ENCODE assay signal across 8 mouse cellular contexts in genomic region chr1:65122574-65123372, GRCm38 (mm10). TPM values are rescaled to one million over a fixed set of nuclear protein-coding genes. Genes with fewer than 3 reads are reported as not detected.
A peak's percentile ranks its signal among the peaks of the same experiment; 100 is the strongest.
DNase-seq lines count a peak whose midpoint lies in the region; ATAC-seq and TF ChIP-seq lines count a peak whose summit lies in the region.

Gene D630023F18Rik (minus strand): TSS chr1:65123214.

- no peak for ATAC-seq in heart, embryonic 13.5 days (ENCODE audit: extremely low read depth, insufficient number of reproducible peaks, low FRiP score, low TSS enrichment)
- no peak for ATAC-seq in forebrain, embryonic 15.5 days (replicated peaks)
- ATAC-seq in limb, embryonic 13.5 days (ENCODE audit: low FRiP score, low read depth): no peak
- no peak for ATAC-seq in megakaryocyte-erythroid progenitor cell, adult 5-6 weeks (replicated peaks; ENCODE audit: low FRiP score, low TSS enrichment, poor library complexity, severe bottlenecking)

- TF ChIP-seq POLR2A in thymus, adult 2 months (IDR thresholded peaks at IDR 0.05; ENCODE audit: control insufficient read depth, extremely low read depth, insufficient read depth, low read length, poor library complexity): no peak

- H3K4me1 ChIP-seq in heart, embryonic 13.5 days: 0 out of 2 replicates have a peak, but pooled peaks cover 2% of the 10 kb centered on the region
- no peaks in the 10 kb centered on the region for H3K4me1 ChIP-seq in forebrain, embryonic 15.5 days
- no peaks in the 10 kb centered on the region for H3K4me1 ChIP-seq in limb, embryonic 13.5 days
- H3K4me1 ChIP-seq in thymus, adult 2 months (replicated peaks; ENCODE audit: control insufficient read depth, insufficient read depth, low read length): no peaks in the 10 kb centered on the region

- 0 out of 2 replicates have a peak within 1 kb of the TSS, but pooled peaks have one; percentile 50 for H3K9ac ChIP-seq in heart, embryonic 13.5 days
- H3K9ac ChIP-seq in forebrain, embryonic 15.5 days (replicated peaks): peak within 1 kb of the TSS; percentile 32; the same call in 1 of the 2 replicates
- no peak within 1 kb of the TSS for H3K9ac ChIP-seq in limb, embryonic 13.5 days

- peak within 1 kb of the TSS; percentile 66 for H3K4me2 ChIP-seq in heart, embryonic 13.5 days
- H3K4me2 ChIP-seq in forebrain, embryonic 15.5 days (replicated peaks): peak within 1 kb of the TSS; percentile 39
- H3K4me2 ChIP-seq in limb, embryonic 13.5 days (replicated peaks): peak within 1 kb of the TSS; percentile 52

- 21% methylated on average over 9 of the region's 9 CpGs for WGBS in heart, embryonic 13.5 days
- WGBS in forebrain, embryonic 15.5 days: 18% methylated on average over 9 of the region's 9 CpGs
- WGBS in limb, embryonic 13.5 days: 20% methylated on average over 9 of the region's 9 CpGs
- 40% methylated on average over 9 of the region's 9 CpGs for WGBS in thymus, adult 2 months

- no peak for TF ChIP-seq CTCF in thymus, adult 2 months (IDR thresholded peaks at IDR 0.05; ENCODE audit: borderline replicate concordance, control insufficient read depth, extremely low read depth, insufficient read depth, low read length, poor library complexity)

- H3K27ac ChIP-seq in heart, embryonic 13.5 days (replicated peaks): no peak within 1 kb of the TSS
- H3K27ac ChIP-seq in forebrain, embryonic 15.5 days (replicated peaks): no peak within 1 kb of the TSS
- H3K27ac ChIP-seq in limb, embryonic 13.5 days: no peak within 1 kb of the TSS
- H3K27ac ChIP-seq in thymus, adult 2 months (ENCODE audit: control insufficient read depth, insufficient read depth, low read length): no peak within 1 kb of the TSS

- no peaks in the 10 kb centered on the region for H3K27me3 ChIP-seq in heart, embryonic 13.5 days (replicated peaks)
- no peaks in the 10 kb centered on the region for H3K27me3 ChIP-seq in forebrain, embryonic 15.5 days
- no peaks in the 10 kb centered on the region for H3K27me3 ChIP-seq in limb, embryonic 13.5 days
- H3K27me3 ChIP-seq in thymus, adult 2 months (ENCODE audit: control insufficient read depth, insufficient read depth, low read length): no peaks in the 10 kb centered on the region

- H3K4me3 ChIP-seq in heart, embryonic 13.5 days: peak within 1 kb of the TSS; percentile 36
- peak within 1 kb of the TSS; percentile 31 for H3K4me3 ChIP-seq in forebrain, embryonic 15.5 days
- H3K4me3 ChIP-seq in limb, embryonic 13.5 days: peak within 1 kb of the TSS; percentile 7; the same call in 1 of the 2 replicates
- H3K4me3 ChIP-seq in thymus, adult 2 months (ENCODE audit: control insufficient read depth, insufficient read depth, low read length): no peak within 1 kb of the TSS

- no peak for DNase-seq in heart, adult 8-10 months (ENCODE audit: low spot score)
- DNase-seq in MN1 (ENCODE audit: low spot score): peak; percentile 8
- DNase-seq in telencephalon, adult 2 months (ENCODE audit: low read depth, low spot score): peak; percentile 55
- no peak for DNase-seq in thymus, adult 2 months

- no peaks in the 10 kb centered on the region for H3K36me3 ChIP-seq in heart, embryonic 13.5 days
- no peaks in the 10 kb centered on the region for H3K36me3 ChIP-seq in forebrain, embryonic 15.5 days
- no peaks in the 10 kb centered on the region for H3K36me3 ChIP-seq in limb, embryonic 13.5 days
- H3K36me3 ChIP-seq in thymus, adult 2 months (ENCODE audit: control insufficient read depth, insufficient read depth, low read length): no peaks in the 10 kb centered on the region

- no peaks in the 10 kb centered on the region for H3K9me3 ChIP-seq in heart, embryonic 13.5 days
- no peaks in the 10 kb centered on the region for H3K9me3 ChIP-seq in forebrain, embryonic 15.5 days
- no peaks in the 10 kb centered on the region for H3K9me3 ChIP-seq in limb, embryonic 13.5 days

RNA-seq across cellular contexts. Expression of gene D630023F18Rik, which starts in this region (rescaled TPM):
- polyA plus RNA-seq in heart, embryonic 13.5 days (2015; fragmentation: Nextera tagmentation; extraction: Ambion mirVana): 0.16 and 0.29 TPM in 2 replicates
- not detected for total RNA-seq in heart, adult 8-10 months (2022)
- 0.86 and 0.98 TPM in 2 replicates for polyA plus RNA-seq in forebrain, embryonic 15.5 days (2015; fragmentation: Nextera tagmentation; extraction: Ambion mirVana)
- 0.13 and 0.33 TPM in 2 replicates for polyA plus RNA-seq in limb, embryonic 13.5 days (2015; fragmentation: Nextera tagmentation; extraction: Ambion mirVana)
- 0.18 TPM in 1 of 2 replicates, not detected in the other for polyA plus RNA-seq in thymus, adult 2 months (2012; rRNA removed)
- not detected in 2 replicates for total RNA-seq in megakaryocyte-erythroid progenitor cell, adult 5-6 weeks (2014; fragmentation: Nextera tagmentation)
- total RNA-seq in megakaryocyte-erythroid progenitor cell, adult 5-6 weeks (2017): not detected in 2 replicates

Comparison
In these comparisons a context has a peak if more than half of its experiments do, and no peak if none do; other contexts are left out.
1. DNase-seq: peak in MN1 (single experiment) and telencephalon, adult 2 months (single experiment); none in heart, adult 8-10 months (single experiment) and thymus, adult 2 months (single experiment).
2. Peak in every context shown above with its lines, with median percentiles within 50 percentile points of each other: H3K4me2 ChIP-seq.